Mouse (Mus musculus): ENCODE data around the gene Flrt1.
"Not testable (repeated sequence)": the region's sequence is repeated elsewhere in the genome, so short reads cannot be mapped to it uniquely, and the experiment has no call there.

The Flrt1 gene

GRCm38 (mm10) chr19:7068661-7069531, 36.6 kb downstream of the Flrt1 start:
- DNase-seq (ENCODE audit: low spot score in 2 of 2): no peak

GRCm38 (mm10) chr19:7068136-7068535, 37.4 kb downstream of the Flrt1 start:
- peak; percentile 20 to 58 for DNase-seq (ENCODE audit: low spot score in 2 of 2)

GRCm38 (mm10) chr19:7067344-7068050, 38.0 kb downstream of the Flrt1 start:
- DNase-seq (ENCODE audit: low spot score in 2 of 2): no peak

GRCm38 (mm10) chr19:7066828-7067342, 38.6 kb downstream of the Flrt1 start:
- DNase-seq (ENCODE audit: low spot score in 2 of 2): no peak

GRCm38 (mm10) chr19:7066034-7066827, 39.3 kb downstream of the Flrt1 start:
- DNase-seq (ENCODE audit: low spot score in 2 of 2): peak in 1 of 2 experiments; percentile 30

- DNase-seq (ENCODE audit: low spot score in 2 of 2): peak; percentile 48 to 67
These were observed 41.0 kb downstream of the Flrt1 start for GRCm38 (mm10) chr19:7064571-7064970.

GRCm38 (mm10) chr19:7062916-7063315, 42.6 kb downstream of the Flrt1 start:
- no peak for DNase-seq (ENCODE audit: low spot score in 2 of 2)

GRCm38 (mm10) chr19:7062110-7062509, 43.4 kb downstream of the Flrt1 start:
- DNase-seq (ENCODE audit: low spot score in 2 of 2): no peak

- no peak for DNase-seq (ENCODE audit: low spot score in 2 of 2)
These were observed 47.0 kb downstream of the Flrt1 start for GRCm38 (mm10) chr19:7058541-7058940.

GRCm38 (mm10) chr19:7057722-7058207, 47.8 kb downstream of the Flrt1 start:
- DNase-seq (ENCODE audit: low spot score in 2 of 2): peak; percentile 90 to 93

- no peak for DNase-seq (ENCODE audit: low spot score in 2 of 2)
These were observed 48.3 kb downstream of the Flrt1 start for GRCm38 (mm10) chr19:7057126-7057721.

GRCm38 (mm10) chr19:7056248-7057087, 49.1 kb downstream of the Flrt1 start, which contains the start of gene Macrod1:
Gene Macrod1, plus strand, starts transcription at chr19:7056810.
- DNase-seq (ENCODE audit: low spot score in 2 of 2): peak; percentile 77 to 85

GRCm38 (mm10) chr19:7055173-7055572, 50.4 kb downstream of the Flrt1 start:
- DNase-seq (ENCODE audit: low spot score in 2 of 2): peak; percentile 30 to 54

- peak; percentile 45 to 47 for DNase-seq (ENCODE audit: low spot score in 2 of 2)
These were observed 50.8 kb downstream of the Flrt1 start for GRCm38 (mm10) chr19:7054772-7055171.

- DNase-seq (ENCODE audit: low spot score in 2 of 2): not testable (repeated sequence)
These were observed 52.1 kb downstream of the Flrt1 start for GRCm38 (mm10) chr19:7053382-7053781.

- DNase-seq (ENCODE audit: low spot score in 2 of 2): peak; percentile 45 to 54
These were observed 60.8 kb downstream of the Flrt1 start for GRCm38 (mm10) chr19:7044706-7045105.

GRCm38 (mm10) chr19:7044279-7044678, 61.2 kb downstream of the Flrt1 start:
- no peak for DNase-seq (ENCODE audit: low spot score in 2 of 2)

Data from heart, adult 9 months (tissue).